Comparison of ENCODE assay signal across 9 mouse cellular contexts in the genomic region with DNA sequence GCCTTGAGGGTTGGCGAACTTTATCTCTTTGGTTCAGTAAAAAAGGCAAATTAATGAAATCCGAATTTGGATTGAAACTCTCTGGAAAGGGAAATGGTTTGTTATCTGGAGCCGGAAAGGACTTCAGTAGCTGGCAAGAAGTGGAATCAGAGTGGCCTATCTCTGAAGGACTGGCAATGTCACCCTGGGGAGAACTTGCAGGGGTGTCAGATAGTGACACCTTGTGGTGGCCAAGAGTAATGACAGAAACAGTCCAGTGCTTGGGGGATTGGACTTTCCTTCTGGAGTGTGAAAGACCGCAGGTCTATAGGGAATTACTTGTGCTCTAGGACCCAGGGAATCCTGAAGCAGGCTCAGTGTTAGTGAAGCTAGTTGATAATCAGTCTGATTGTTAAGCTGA. TPM values are rescaled to one million over a fixed set of nuclear protein-coding genes. Genes with fewer than 3 reads are reported as not detected.
A peak's percentile ranks its signal among the peaks of the same experiment; 100 is the strongest.
DNase-seq lines count a peak whose midpoint lies in the region; ATAC-seq and TF ChIP-seq lines count a peak whose summit lies in the region.
"Had no signal": no experiment of that assay in that cellular context is flagged by ENCODE, and none has a peak within 500 bp of the region (broad histone marks: within the 10 kb centered on the region; RNA-seq: fewer than 3 reads in every experiment).

No protein-coding gene starts in this region.

- H3K4me2 ChIP-seq in lung, embryonic 14.5 days, result no peak overlapping the region
- H3K4me2 ChIP-seq: limb, embryonic 15.5 days had no signal

- H3K27ac ChIP-seq in forebrain, embryonic 10.5 days, result no peak overlapping the region
- H3K27ac ChIP-seq in lung, embryonic 14.5 days (ENCODE audit: low read depth), result no peak overlapping the region
- H3K27ac ChIP-seq: limb, embryonic 15.5 days had no signal

- no peak overlapping the region for H3K4me3 ChIP-seq in forebrain, embryonic 10.5 days
- no peak overlapping the region for H3K4me3 ChIP-seq in lung, embryonic 14.5 days (ENCODE audit: low read depth, low read length)
- H3K4me3 ChIP-seq: limb, embryonic 15.5 days had no signal

- DNase-seq in adrenal gland, adult (ENCODE audit: inconsistent age in 2 of 2, low spot score in 1 of 2), result peak; percentile 55 to 83
- DNase-seq in adrenal gland, postnatal 25 days, result no peak
- DNase-seq in thymus, postnatal 25 days, result peak; percentile 47
- DNase-seq in thymus, adult 18-20 months, result no peak
- peak; percentile 39 for DNase-seq in forebrain, embryonic 10.5 days (ENCODE audit: extremely low spot score, low spot score)
- DNase-seq in induced T-regulatory cell, adult 2 months (ENCODE audit: low read depth), result peak; percentile 84
- peak; percentile 86 for DNase-seq in lung, embryonic 14.5 days
- peak; percentile 73 for DNase-seq in retina, postnatal 7 days (ENCODE audit: low read depth, low spot score)

- peak; percentile 68 for ATAC-seq in lung, embryonic 14.5 days (ENCODE audit: insufficient read depth)

- 35% methylated on average over 4 of the region's 4 CpGs for WGBS in forebrain, embryonic 10.5 days
- 16% methylated on average over 4 of the region's 4 CpGs for WGBS in lung, embryonic 14.5 days

- H3K9ac ChIP-seq in lung, embryonic 14.5 days, result no peak overlapping the region
- H3K9ac ChIP-seq: limb, embryonic 15.5 days had no signal

- no peaks in the 10 kb centered on the region for H3K4me1 ChIP-seq in forebrain, embryonic 10.5 days
- H3K4me1 ChIP-seq in lung, embryonic 14.5 days (ENCODE audit: insufficient read depth), result no peaks in the 10 kb centered on the region

- H3K27me3 ChIP-seq in forebrain, embryonic 10.5 days (ENCODE audit: poor library complexity, severe bottlenecking), result no peaks in the 10 kb centered on the region
- no peaks in the 10 kb centered on the region for H3K27me3 ChIP-seq in lung, embryonic 14.5 days (ENCODE audit: insufficient read depth, low read length)
- H3K27me3 ChIP-seq: limb, embryonic 15.5 days had no signal

- no peaks in the 10 kb centered on the region for H3K36me3 ChIP-seq in forebrain, embryonic 10.5 days (replicated peaks)
- no peaks in the 10 kb centered on the region for H3K36me3 ChIP-seq in lung, embryonic 14.5 days (ENCODE audit: insufficient read depth)
- H3K36me3 ChIP-seq: limb, embryonic 15.5 days had no signal

- peak; percentile 97 for TF ChIP-seq CTCF in lung, embryonic 14.5 days (IDR thresholded peaks at IDR 0.05; ENCODE audit: low read depth)

- no peaks in the 10 kb centered on the region for H3K9me3 ChIP-seq in forebrain, embryonic 10.5 days
- no peaks in the 10 kb centered on the region for H3K9me3 ChIP-seq in lung, embryonic 14.5 days (ENCODE audit: low read depth, low read length)
- H3K9me3 ChIP-seq: limb, embryonic 15.5 days had no signal

RNA-seq across cellular contexts. Expression of a gene that starts 11.0 kb away (rescaled TPM):
- total RNA-seq in adrenal gland, postnatal 25 days (2021), result 8.0 and 8.7 TPM in 2 replicates
- polyA plus RNA-seq in forebrain, embryonic 10.5 days (2016; fragmentation: Nextera tagmentation; extraction: Ambion mirVana), result 1.3 and 2.5 TPM in 2 replicates
- polyA plus RNA-seq in lung, embryonic 14.5 days (2014; fragmentation: Nextera tagmentation; extraction: Ambion mirVana), result 2.2 and 3.2 TPM in 2 replicates

RNA-seq across cellular contexts. Expression of a gene that starts 23.9 kb away (rescaled TPM):
- total RNA-seq in adrenal gland, postnatal 25 days (2021), result 87.7 and 126 TPM in 2 replicates
- 29.1 TPM in 2 replicates for polyA plus RNA-seq in forebrain, embryonic 10.5 days (2016; fragmentation: Nextera tagmentation; extraction: Ambion mirVana)
- polyA plus RNA-seq in lung, embryonic 14.5 days (2014; fragmentation: Nextera tagmentation; extraction: Ambion mirVana), result 92.3 and 95.2 TPM in 2 replicates

RNA-seq across cellular contexts. Expression of a gene that starts 51.4 kb away (rescaled TPM):
- 16.7 and 22.4 TPM in 2 replicates for total RNA-seq in adrenal gland, postnatal 25 days (2021)
- polyA plus RNA-seq in forebrain, embryonic 10.5 days (2016; fragmentation: Nextera tagmentation; extraction: Ambion mirVana), result 53.2 and 53.8 TPM in 2 replicates
- polyA plus RNA-seq in lung, embryonic 14.5 days (2014; fragmentation: Nextera tagmentation; extraction: Ambion mirVana), result 29.0 and 30.9 TPM in 2 replicates

RNA-seq across cellular contexts. Expression of a gene that starts 55.2 kb away (rescaled TPM):
- 1.9 TPM in 1 of 2 replicates, not detected in the other for total RNA-seq in adrenal gland, postnatal 25 days (2021)
- polyA plus RNA-seq in forebrain, embryonic 10.5 days (2016; fragmentation: Nextera tagmentation; extraction: Ambion mirVana), result 5.9 and 7.2 TPM in 2 replicates
- 9.5 and 10.3 TPM in 2 replicates for polyA plus RNA-seq in lung, embryonic 14.5 days (2014; fragmentation: Nextera tagmentation; extraction: Ambion mirVana)

Comparison
In these comparisons a context has a peak if more than half of its experiments do, and no peak if none do; other contexts are left out.
1. DNase-seq: peak in adrenal gland, adult (2 of 2), thymus, postnatal 25 days (single experiment), forebrain, embryonic 10.5 days (single experiment), induced T-regulatory cell, adult 2 months (single experiment), lung, embryonic 14.5 days (single experiment) and retina, postnatal 7 days (single experiment); none in adrenal gland, postnatal 25 days (single experiment) and thymus, adult 18-20 months (0 of 2).